Mouse (Mus musculus) thymus, adult 2 months (tissue): ENCODE measurements around the gene Ccl28.

Experiments
- CTCF ChIP-seq: fragments of 200-500 bp; IDR thresholded peaks from 2 replicates; pipeline ENCODE4 v1.5.1; 2012; ENCODE audit warnings: mild to moderate bottlenecking, control low read depth, low read length, moderate library complexity, borderline replicate concordance; ENCODE audit not compliant: control insufficient read depth, poor library complexity, insufficient read depth; ENCODE audit errors: extremely low read depth
- POLR2A ChIP-seq: fragments of 200-500 bp; IDR thresholded peaks from 2 replicates; pipeline ENCODE4 v1.6.1; 2012; ENCODE audit warnings: mild to moderate bottlenecking, low read length, control low read depth, moderate library complexity; ENCODE audit not compliant: control insufficient read depth, poor library complexity, insufficient read depth; ENCODE audit errors: extremely low read depth

DNA sequence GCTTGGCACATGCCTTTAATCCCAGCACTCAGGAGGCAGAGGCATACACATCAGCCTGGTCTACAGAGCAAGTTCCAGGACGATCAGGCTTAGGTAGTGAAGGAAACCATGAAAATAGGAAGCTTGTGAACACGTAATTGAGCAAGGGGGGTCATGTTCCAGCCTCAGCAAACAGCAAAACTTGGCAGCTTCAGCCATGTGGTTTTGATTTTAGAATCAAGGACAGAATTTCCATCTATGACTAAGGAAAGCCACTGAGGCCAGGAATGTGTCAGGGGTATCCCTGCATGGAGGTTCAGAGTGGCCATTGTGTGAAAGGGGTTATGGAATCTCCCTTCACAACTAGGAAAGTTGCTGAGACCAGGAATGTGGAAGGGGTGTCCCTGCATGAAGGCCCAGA, 11.9 kb downstream of the Ccl28 start:
- TF ChIP-seq CTCF = no peak
- TF ChIP-seq POLR2A = no peak
